Mouse (Mus musculus) limb, embryonic 11.5 days (tissue): Measurements from ENCODE around the gene Tlcd1. TPM values are rescaled to one million over a fixed set of nuclear protein-coding genes. Genes with fewer than 3 reads are reported as not detected.

Experiments used
- ATAC-seq: fragments of 200-750 bp; cut with Nextera tagmentation; 2 replicates; pipeline ENCODE4 v1.8.0; 2017; ENCODE audit warnings: low read depth; ENCODE audit not compliant: insufficient number of reproducible peaks, low FRiP score, low TSS enrichment
- DNase-seq: peaks from one replicate; pipeline ENCODE4 v3.0.0-alpha.2; 2015; ENCODE audit warnings: low spot score
- H3K27ac ChIP-seq: fragments of 300-500 bp; sonication (generic); replicated peaks from 2 replicates; pipeline ENCODE4 v1.5.1; 2014; ENCODE audit warnings: low read depth, mild to moderate bottlenecking, low read length
- H3K27me3 ChIP-seq: fragments of 300-500 bp; sonication (generic); 2 replicates; pipeline ENCODE4 v1.6.1; 2014; ENCODE audit warnings: mild to moderate bottlenecking, low read length, mixed read lengths; ENCODE audit not compliant: control insufficient read depth, insufficient read depth
- H3K36me3 ChIP-seq: fragments of 300-500 bp; sonication (generic); 2 replicates; pipeline ENCODE4 v1.6.1; 2014; ENCODE audit warnings: mild to moderate bottlenecking, low read length, moderate library complexity, mixed read lengths; ENCODE audit not compliant: control insufficient read depth, insufficient read depth
- H3K4me1 ChIP-seq: fragments of 300-500 bp; sonication (generic); 2 replicates; pipeline ENCODE4 v1.6.1; 2014; ENCODE audit warnings: low read length, mixed read lengths; ENCODE audit not compliant: control insufficient read depth, insufficient read depth
- H3K4me2 ChIP-seq: fragments of 300-500 bp; sonication (generic); 2 replicates; pipeline ENCODE4 v1.6.1; 2014; ENCODE audit warnings: low read depth, mild to moderate bottlenecking, moderate library complexity; ENCODE audit not compliant: severe bottlenecking
- H3K4me3 ChIP-seq: fragments of 300-500 bp; sonication (generic); 2 replicates; pipeline ENCODE4 v1.5.1; 2014; ENCODE audit warnings: low read depth, low read length
- H3K9ac ChIP-seq: fragments of 300-500 bp; sonication (generic); 2 replicates; pipeline ENCODE4 v1.6.1; 2014; ENCODE audit warnings: mild to moderate bottlenecking, low read length
- H3K9me3 ChIP-seq: fragments of 300-500 bp; sonication (generic); 2 replicates; pipeline ENCODE4 v1.6.1; 2016; ENCODE audit warnings: low read length; ENCODE audit not compliant: control insufficient read depth
- WGBS: fragments of 180-500 bp; shearing (Covaris S2); extraction: QIAGEN DNeasy Blood & Tissue Kit; methylation state at CpG from one replicate; pipeline ENCODE4 v1.1.7; 2014; 5-methylcytosine and 5-hydroxymethylcytosine counted together
- polyA plus RNA-seq: library from polyadenylated mRNA; unstranded; fragments of >200 nt; fragmentation: Nextera tagmentation; extraction: Ambion mirVana; gene quantifications from 2 replicates; pipeline ENCODE4 v1.2.1, GENCODE M21; 2014

Tlcd1 gene
- polyA plus RNA-seq, 1 experiment from 2014 or later = 10.4 TPM

DNA sequence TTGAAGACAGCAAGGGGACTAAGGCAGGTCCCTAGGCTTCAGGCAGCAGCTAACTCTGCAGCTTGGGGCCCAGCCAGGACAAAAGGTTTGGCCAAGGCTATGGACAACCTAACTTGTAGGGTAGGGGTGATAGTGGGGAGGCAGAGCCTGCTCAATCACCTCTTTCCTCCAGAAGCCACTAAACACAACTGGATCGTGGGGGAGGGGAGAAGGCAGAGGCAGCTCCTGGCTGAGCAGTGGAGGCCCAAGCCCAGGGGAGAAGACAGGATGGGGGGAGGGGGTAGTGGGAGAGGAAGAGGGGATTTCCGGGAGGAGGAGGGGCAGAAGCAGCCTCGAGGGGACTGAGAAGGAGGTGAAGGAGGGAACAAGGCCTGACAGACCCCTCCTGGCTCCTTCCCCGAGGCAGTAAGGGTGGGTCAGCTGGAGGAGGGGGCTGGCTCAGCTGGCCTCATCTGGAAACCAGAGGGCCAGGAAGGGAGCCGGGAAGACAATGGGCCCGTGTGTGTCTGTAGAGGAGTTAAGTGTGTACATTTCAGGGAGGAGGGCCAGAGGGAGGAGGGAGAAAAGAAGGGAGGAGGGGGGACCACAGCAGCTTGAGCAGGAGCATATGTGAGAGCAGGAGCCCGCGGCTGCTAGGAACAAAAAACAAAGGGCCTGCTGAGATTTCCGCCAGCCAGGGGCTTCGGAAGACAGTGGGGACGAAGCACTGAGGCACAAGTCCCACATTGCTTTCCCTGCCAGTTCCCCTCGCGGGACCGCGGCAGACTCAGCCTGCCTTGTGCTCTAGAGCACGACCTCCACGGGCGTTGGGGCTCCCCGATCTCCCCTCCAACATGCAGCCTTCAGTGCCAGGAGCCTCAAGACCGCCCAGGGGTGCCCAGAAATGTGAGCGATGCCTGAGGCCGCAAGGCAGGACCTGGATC is 12.6 kb upstream of the Tlcd1 start:
- peak overlapping the region; percentile 98 for H3K9ac ChIP-seq
- ATAC-seq (peak; percentile 70), DNase-seq (peak; percentile 88)
- H3K4me1 ChIP-seq = peaks cover 23% of the 10 kb centered on the region
- peaks cover 22% of the 10 kb centered on the region for H3K36me3 ChIP-seq
- peak overlapping the region; percentile 99 for H3K27ac ChIP-seq
- no peaks in the 10 kb centered on the region for H3K27me3 ChIP-seq
- peak overlapping the region; percentile 61 for H3K4me2 ChIP-seq
- WGBS = under 1% methylated on average over 22 of the region's 22 CpGs
- peak overlapping the region; percentile 99 for H3K4me3 ChIP-seq
- H3K9me3 ChIP-seq = no peaks in the 10 kb centered on the region

- peak overlapping the region; percentile 61 for H3K4me2 ChIP-seq
- no peaks in the 10 kb centered on the region for H3K9me3 ChIP-seq
- H3K4me3 ChIP-seq = peak overlapping the region; percentile 99
- no peak for ATAC-seq
- H3K4me1 ChIP-seq = peaks cover 23% of the 10 kb centered on the region
- H3K27me3 ChIP-seq = no peaks in the 10 kb centered on the region
- no peak for DNase-seq
- peaks cover 22% of the 10 kb centered on the region for H3K36me3 ChIP-seq
- under 1% methylated on average over 14 of the region's 14 CpGs for WGBS
- H3K9ac ChIP-seq = peak overlapping the region; percentile 98
- peak overlapping the region; percentile 99 for H3K27ac ChIP-seq
Measured at GRCm38 (mm10) chr11:78164604-78164923, 11.9 kb upstream of the Tlcd1 start.

- H3K9ac ChIP-seq = peak within 1 kb of the TSS; percentile 98
- peaks cover 18% of the 10 kb centered on the region for H3K36me3 ChIP-seq
- H3K27ac ChIP-seq = peak within 1 kb of the TSS; percentile 99
- H3K27me3 ChIP-seq = no peaks in the 10 kb centered on the region
- peak within 1 kb of the TSS; percentile 61 for H3K4me2 ChIP-seq
- H3K4me1 ChIP-seq = peaks cover 23% of the 10 kb centered on the region
- ATAC-seq (peak; percentile 72), DNase-seq (peak; percentile 92)
- H3K4me3 ChIP-seq = peak within 1 kb of the TSS; percentile 99
- under 1% methylated on average over 76 of the region's 78 CpGs for WGBS
- H3K9me3 ChIP-seq = no peaks in the 10 kb centered on the region
Measured at GRCm38 (mm10) chr11:78164924-78165760, 11.4 kb upstream of the Tlcd1 start, which contains the start of gene Traf4. TSS of gene Traf4 (minus strand) at chr11:78165589.

DNA sequence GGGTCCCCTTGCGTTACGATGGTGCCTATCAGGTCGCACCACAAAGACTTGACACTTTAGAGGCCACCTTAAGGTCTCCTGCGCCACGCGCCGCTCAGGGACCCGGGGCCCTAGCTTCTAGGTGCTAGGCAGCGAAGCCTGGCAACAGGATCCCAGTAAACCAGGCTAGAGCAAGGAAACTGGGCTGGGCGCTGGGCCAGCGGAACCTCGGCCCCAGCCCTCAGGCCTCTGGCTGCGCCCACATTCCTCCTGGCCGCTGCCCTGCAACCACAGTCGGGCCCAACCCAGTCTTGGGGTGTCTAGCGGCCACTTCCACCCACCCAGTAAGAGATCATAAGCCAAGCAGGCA is 10.8 kb upstream of the Tlcd1 start:
- DNase-seq (no peak), ATAC-seq (no peak)
- Histone ChIP-seq H3K9ac (peak overlapping the region; percentile 68), H3K27ac (peak overlapping the region; percentile 99), H3K4me3 (peak overlapping the region; percentile 99), H3K27me3 (no peaks in the 10 kb centered on the region), H3K9me3 (no peaks in the 10 kb centered on the region), H3K36me3 (peaks cover 12% of the 10 kb centered on the region), H3K4me2 (peak overlapping the region; percentile 61), H3K4me1 (peaks cover 23% of the 10 kb centered on the region)
- WGBS = 4% methylated on average over 16 of the region's 16 CpGs

- Histone ChIP-seq H3K9me3 (no peaks in the 10 kb centered on the region), H3K27me3 (no peaks in the 10 kb centered on the region), H3K4me1 (peaks cover 23% of the 10 kb centered on the region), H3K9ac (peak overlapping the region; percentile 68; the same call in 1 of the 2 replicates), H3K27ac (peak overlapping the region; percentile 99; the same call in 1 of the 2 replicates), H3K4me2 (peak overlapping the region; percentile 61), H3K4me3 (peak overlapping the region; percentile 99), H3K36me3 (peaks cover 9% of the 10 kb centered on the region)
- DNase-seq = no peak
- no peak for ATAC-seq
- WGBS = 43% methylated on average over 4 of the region's 4 CpGs
Measured at GRCm38 (mm10) chr11:78166161-78166560, 10.3 kb upstream of the Tlcd1 start.

- no peak overlapping the region for H3K4me3 ChIP-seq
- no peak overlapping the region for H3K9ac ChIP-seq
- no peak overlapping the region for H3K4me2 ChIP-seq
- peaks cover 23% of the 10 kb centered on the region for H3K4me1 ChIP-seq
- no peak overlapping the region for H3K27ac ChIP-seq
- no peaks in the 10 kb centered on the region for H3K27me3 ChIP-seq
- no peak for ATAC-seq
- H3K9me3 ChIP-seq = no peaks in the 10 kb centered on the region
- H3K36me3 ChIP-seq = peaks cover 6% of the 10 kb centered on the region; the same call in 1 of the 2 replicates
- DNase-seq = no peak
- WGBS = 55% methylated on average over 6 of the region's 6 CpGs
Measured at GRCm38 (mm10) chr11:78166640-78167039, 9.9 kb upstream of the Tlcd1 start.

DNA sequence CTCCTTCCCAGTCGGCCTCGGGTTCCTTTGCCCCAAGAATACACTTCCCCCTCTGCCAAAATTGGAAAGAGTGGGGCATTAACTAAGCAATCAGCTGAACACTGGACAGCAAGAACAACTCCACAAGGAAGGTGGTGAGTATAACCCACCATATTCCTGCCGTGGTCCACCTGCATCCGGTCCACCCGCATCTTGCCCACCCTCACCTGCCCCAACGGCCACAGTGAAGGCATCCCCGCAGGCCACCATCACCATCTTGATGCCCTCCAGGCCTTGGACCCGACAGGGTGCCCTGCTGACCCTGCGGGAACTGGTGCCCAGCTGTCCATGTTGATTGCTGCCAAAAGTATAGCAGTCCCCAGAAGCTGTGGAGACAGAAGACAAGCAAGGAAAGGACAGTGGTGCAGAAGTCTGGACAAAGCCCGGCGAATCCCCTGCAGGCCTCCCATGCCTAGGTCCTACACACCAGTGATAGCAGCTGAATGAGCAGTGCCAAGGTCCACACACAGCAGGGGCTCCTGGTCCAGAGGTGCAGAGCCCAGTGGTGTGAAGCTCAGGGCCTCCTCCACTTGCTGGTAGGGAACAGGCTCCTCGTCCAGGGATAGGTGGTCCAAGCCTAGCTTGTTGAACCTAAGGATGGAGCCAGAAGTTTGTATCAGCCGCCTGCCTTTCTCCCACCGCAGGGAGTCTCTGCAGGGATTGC is 9.1 kb upstream of the Tlcd1 start:
- WGBS = 90% methylated on average over 14 of the region's 14 CpGs
- Histone ChIP-seq H3K9me3 (no peaks in the 10 kb centered on the region), H3K9ac (no peak overlapping the region), H3K4me2 (no peak overlapping the region), H3K4me1 (peaks cover 17% of the 10 kb centered on the region), H3K4me3 (no peak overlapping the region), H3K27ac (no peak overlapping the region), H3K27me3 (no peaks in the 10 kb centered on the region), H3K36me3 (peaks cover 2% of the 10 kb centered on the region; the same call in 1 of the 2 replicates)
- no peak for DNase-seq
- no peak for ATAC-seq
